Mouse (Mus musculus): Measurements from ENCODE around the gene Dync1li2. TPM values are rescaled to one million over a fixed set of nuclear protein-coding genes. Genes with fewer than 3 reads are reported as not detected.

Gene Dync1li2
- polyA plus RNA-seq, 1 experiment: 106 TPM

GRCm38 (mm10) chr8:104374864-104375846 lies 67.7 kb downstream of the Dync1li2 start:
- H3K4me1 ChIP-seq (ENCODE audit: control insufficient read depth, insufficient read depth, low read length): peaks cover 7% of the 10 kb centered on the region
- no peak for TF ChIP-seq CTCF (IDR thresholded peaks at IDR 0.05; ENCODE audit: borderline replicate concordance, insufficient read depth, low read length)
- TF ChIP-seq POLR2A (IDR thresholded peaks at IDR 0.05; ENCODE audit: low read depth, low read length): no peak
- H3K27ac ChIP-seq (ENCODE audit: insufficient read depth, low read length): no peak overlapping the region
- H3K4me3 ChIP-seq (ENCODE audit: insufficient read depth, low read length): no peak overlapping the region

GRCm38 (mm10) chr8:104374269-104374668 lies 68.6 kb downstream of the Dync1li2 start:
- Histone ChIP-seq H3K4me3 (ENCODE audit: insufficient read depth, low read length) (no peak overlapping the region), H3K27ac (ENCODE audit: insufficient read depth, low read length) (no peak overlapping the region), H3K4me1 (ENCODE audit: control insufficient read depth, insufficient read depth, low read length) (peaks cover 8% of the 10 kb centered on the region)
- TF ChIP-seq POLR2A (IDR thresholded peaks at IDR 0.05; ENCODE audit: low read depth, low read length) (no peak), CTCF (IDR thresholded peaks at IDR 0.05; ENCODE audit: borderline replicate concordance, insufficient read depth, low read length) (no peak)

- Histone ChIP-seq H3K4me3 (ENCODE audit: insufficient read depth, low read length) (no peak overlapping the region), H3K4me1 (ENCODE audit: control insufficient read depth, insufficient read depth, low read length) (peaks cover 8% of the 10 kb centered on the region), H3K27ac (ENCODE audit: insufficient read depth, low read length) (no peak overlapping the region)
- TF ChIP-seq POLR2A (IDR thresholded peaks at IDR 0.05; ENCODE audit: low read depth, low read length) (no peak), CTCF (IDR thresholded peaks at IDR 0.05; ENCODE audit: borderline replicate concordance, insufficient read depth, low read length) (no peak)
These were observed 69.1 kb downstream of the Dync1li2 start for GRCm38 (mm10) chr8:104373779-104374178.

GRCm38 (mm10) chr8:104371121-104371520 lies 71.7 kb downstream of the Dync1li2 start:
- peaks cover 8% of the 10 kb centered on the region for H3K4me1 ChIP-seq (ENCODE audit: control insufficient read depth, insufficient read depth, low read length)
- no peak overlapping the region for H3K4me3 ChIP-seq (ENCODE audit: insufficient read depth, low read length)
- no peak overlapping the region for H3K27ac ChIP-seq (ENCODE audit: insufficient read depth, low read length)
- TF ChIP-seq CTCF (IDR thresholded peaks at IDR 0.05; ENCODE audit: borderline replicate concordance, insufficient read depth, low read length) (no peak), POLR2A (IDR thresholded peaks at IDR 0.05; ENCODE audit: low read depth, low read length) (no peak)

GRCm38 (mm10) chr8:104370071-104370470 lies 72.8 kb downstream of the Dync1li2 start:
- Histone ChIP-seq H3K4me3 (ENCODE audit: insufficient read depth, low read length) (no peak overlapping the region), H3K27ac (ENCODE audit: insufficient read depth, low read length) (no peak overlapping the region), H3K4me1 (ENCODE audit: control insufficient read depth, insufficient read depth, low read length) (peaks cover 5% of the 10 kb centered on the region)
- TF ChIP-seq CTCF (IDR thresholded peaks at IDR 0.05; ENCODE audit: borderline replicate concordance, insufficient read depth, low read length) (no peak), POLR2A (IDR thresholded peaks at IDR 0.05; ENCODE audit: low read depth, low read length) (no peak)

- Histone ChIP-seq H3K4me1 (ENCODE audit: control insufficient read depth, insufficient read depth, low read length) (peaks cover 2% of the 10 kb centered on the region), H3K27ac (ENCODE audit: insufficient read depth, low read length) (no peak overlapping the region), H3K4me3 (ENCODE audit: insufficient read depth, low read length) (no peak overlapping the region)
- TF ChIP-seq POLR2A (IDR thresholded peaks at IDR 0.05; ENCODE audit: low read depth, low read length): no peak
- no peak for TF ChIP-seq CTCF (IDR thresholded peaks at IDR 0.05; ENCODE audit: borderline replicate concordance, insufficient read depth, low read length)
These were observed 73.3 kb downstream of the Dync1li2 start for GRCm38 (mm10) chr8:104369591-104369990.

Other genes with a start within 250 kb of the Dync1li2 start
- gene Tk2, start 194.5 kb downstream of the Dync1li2 start, polyA plus RNA-seq (2011; ENCODE audit: insufficient read length, low read depth, missing spikeins): 12.8 and 16.9 TPM in 2 replicates
- gene Cklf, start 192.2 kb downstream of the Dync1li2 start, polyA plus RNA-seq (2011; ENCODE audit: insufficient read length, low read depth, missing spikeins): 26.7 and 27.6 TPM in 2 replicates
- not detected in 2 replicates for gene Cmtm2a, start 149.9 kb downstream of the Dync1li2 start, polyA plus RNA-seq (2011; ENCODE audit: insufficient read length, low read depth, missing spikeins)
- not detected in 2 replicates for gene Gm45711, start 133.0 kb downstream of the Dync1li2 start, polyA plus RNA-seq (2011; ENCODE audit: insufficient read length, low read depth, missing spikeins)
- gene Cmtm1, start 132.9 kb downstream of the Dync1li2 start, polyA plus RNA-seq (2011; ENCODE audit: insufficient read length, low read depth, missing spikeins): not detected in 2 replicates
- gene Gm11020, start 121.5 kb downstream of the Dync1li2 start, polyA plus RNA-seq (2011; ENCODE audit: insufficient read length, low read depth, missing spikeins): not detected in 2 replicates
- not detected in 2 replicates for gene Cmtm2b, start 120.8 kb downstream of the Dync1li2 start, polyA plus RNA-seq (2011; ENCODE audit: insufficient read length, low read depth, missing spikeins)
- gene Cmtm3, start 103.6 kb downstream of the Dync1li2 start, polyA plus RNA-seq (2011; ENCODE audit: insufficient read length, low read depth, missing spikeins): 133 and 134 TPM in 2 replicates
- gene Cmtm4, start 47.2 kb downstream of the Dync1li2 start, polyA plus RNA-seq (2011; ENCODE audit: insufficient read length, low read depth, missing spikeins): 28.2 and 29.1 TPM in 2 replicates
- 0.25 and 0.33 TPM in 2 replicates for gene Terb1, start 66.9 kb upstream of the Dync1li2 start, polyA plus RNA-seq (2011; ENCODE audit: insufficient read length, low read depth, missing spikeins)
- gene Nae1, start 91.6 kb upstream of the Dync1li2 start, polyA plus RNA-seq (2011; ENCODE audit: insufficient read length, low read depth, missing spikeins): 69.9 and 85.6 TPM in 2 replicates
- gene Car7, start 91.6 kb upstream of the Dync1li2 start, polyA plus RNA-seq (2011; ENCODE audit: insufficient read length, low read depth, missing spikeins): 0.58 and 0.84 TPM in 2 replicates
- gene Pdp2, start 148.4 kb upstream of the Dync1li2 start, polyA plus RNA-seq (2011; ENCODE audit: insufficient read length, low read depth, missing spikeins): 4.0 and 5.1 TPM in 2 replicates
- gene Cdh16, start 181.3 kb upstream of the Dync1li2 start, polyA plus RNA-seq (2011; ENCODE audit: insufficient read length, low read depth, missing spikeins): not detected in 2 replicates
- gene Rrad, start 188.3 kb upstream of the Dync1li2 start, polyA plus RNA-seq (2011; ENCODE audit: insufficient read length, low read depth, missing spikeins): 4.9 and 7.2 TPM in 2 replicates
- gene Ciao2b, start 198.9 kb upstream of the Dync1li2 start, polyA plus RNA-seq (2011; ENCODE audit: insufficient read length, low read depth, missing spikeins): 43.6 and 50.4 TPM in 2 replicates

All from embryonic fibroblast, embryonic 13.5 days (primary cell).